Mouse (Mus musculus) gastrocnemius, postnatal 4 days (tissue): ENCODE results near the gene Iqschfp. TPM values are rescaled to one million over a fixed set of nuclear protein-coding genes. Genes with fewer than 3 reads are reported as not detected.

Experiments used
- DNase-seq, 2 experiments: peaks; one replicate each; pipeline ENCODE4 v3.0.0; 2021 to 2022; ENCODE audit warnings: low spot score in 2 of 2, mixed read lengths in 2 of 2
- total RNA-seq, 2 experiments: library from RNA; stranded (reverse); gene quantifications; 2 replicates each; pipeline ENCODE4 v1.2.3; 2021

The Iqschfp gene
- total RNA-seq, 2 experiments from 2014 or later, result not detected

- no peak for DNase-seq
These were observed 528.9 kb downstream of the Iqschfp start for GRCm38 (mm10) chr3:68420927-68421326.

GRCm38 (mm10) chr3:68421849-68422248, 529.8 kb downstream of the Iqschfp start:
- no peak for DNase-seq

GRCm38 (mm10) chr3:68428081-68428480, 536.0 kb downstream of the Iqschfp start:
- DNase-seq, result no peak

- DNase-seq, result no peak
These were observed 542.4 kb downstream of the Iqschfp start for GRCm38 (mm10) chr3:68434435-68434834.

- no peak for DNase-seq
These were observed 542.9 kb downstream of the Iqschfp start for GRCm38 (mm10) chr3:68434897-68435296.

- DNase-seq, result no peak
These were observed 556.4 kb downstream of the Iqschfp start for GRCm38 (mm10) chr3:68448480-68448879.

GRCm38 (mm10) chr3:68451634-68452033, 559.6 kb downstream of the Iqschfp start:
- DNase-seq, result no peak

- no peak for DNase-seq
These were observed 561.2 kb downstream of the Iqschfp start for GRCm38 (mm10) chr3:68453266-68453665.

GRCm38 (mm10) chr3:68453719-68454455, 561.9 kb downstream of the Iqschfp start:
- no peak for DNase-seq

- DNase-seq, result no peak
These were observed 574.6 kb downstream of the Iqschfp start for GRCm38 (mm10) chr3:68466643-68467042.

- DNase-seq, result no peak
These were observed 576.1 kb downstream of the Iqschfp start for GRCm38 (mm10) chr3:68467941-68468687.

GRCm38 (mm10) chr3:68469643-68470042, 577.6 kb downstream of the Iqschfp start:
- no peak for DNase-seq

GRCm38 (mm10) chr3:68470061-68470460, 578.0 kb downstream of the Iqschfp start:
- no peak for DNase-seq

- DNase-seq, result no peak
These were observed 578.6 kb downstream of the Iqschfp start for GRCm38 (mm10) chr3:68470622-68471021.

- DNase-seq, result no peak
These were observed 584.3 kb downstream of the Iqschfp start for GRCm38 (mm10) chr3:68476336-68476735.

- no peak for DNase-seq
These were observed 585.4 kb downstream of the Iqschfp start for GRCm38 (mm10) chr3:68477478-68477877.

- DNase-seq, result no peak
These were observed 587.2 kb downstream of the Iqschfp start for GRCm38 (mm10) chr3:68479266-68479665.

- DNase-seq, result no peak
These were observed 591.5 kb downstream of the Iqschfp start for GRCm38 (mm10) chr3:68483517-68483916.

- DNase-seq, result no peak
These were observed 592.0 kb downstream of the Iqschfp start for GRCm38 (mm10) chr3:68484021-68484420.

- no peak for DNase-seq
These were observed 592.5 kb downstream of the Iqschfp start for GRCm38 (mm10) chr3:68484561-68484960.

GRCm38 (mm10) chr3:68487621-68488020, 595.6 kb downstream of the Iqschfp start:
- DNase-seq, result no peak

- no peak for DNase-seq
These were observed 596.3 kb downstream of the Iqschfp start for GRCm38 (mm10) chr3:68488316-68488715.

GRCm38 (mm10) chr3:68491516-68491915, 599.5 kb downstream of the Iqschfp start:
- DNase-seq, result no peak
